Mouse (Mus musculus) limb, embryonic 11.5 days (tissue): ENCODE results near the gene Abhd15. TPM values are rescaled to one million over a fixed set of nuclear protein-coding genes. Genes with fewer than 3 reads are reported as not detected.

Experiments used
- ATAC-seq: fragments of 200-750 bp; cut with Nextera tagmentation; 2 replicates; pipeline ENCODE4 v1.8.0; 2017; ENCODE audit warnings: low read depth; ENCODE audit not compliant: insufficient number of reproducible peaks, low FRiP score, low TSS enrichment
- DNase-seq: peaks from one replicate; pipeline ENCODE4 v3.0.0-alpha.2; 2015; ENCODE audit warnings: low spot score
- H3K27ac ChIP-seq: fragments of 300-500 bp; sonication (generic); replicated peaks from 2 replicates; pipeline ENCODE4 v1.5.1; 2014; ENCODE audit warnings: low read depth, mild to moderate bottlenecking, low read length
- H3K27me3 ChIP-seq: fragments of 300-500 bp; sonication (generic); 2 replicates; pipeline ENCODE4 v1.6.1; 2014; ENCODE audit warnings: mild to moderate bottlenecking, low read length, mixed read lengths; ENCODE audit not compliant: control insufficient read depth, insufficient read depth
- H3K36me3 ChIP-seq: fragments of 300-500 bp; sonication (generic); 2 replicates; pipeline ENCODE4 v1.6.1; 2014; ENCODE audit warnings: mild to moderate bottlenecking, low read length, moderate library complexity, mixed read lengths; ENCODE audit not compliant: control insufficient read depth, insufficient read depth
- H3K4me1 ChIP-seq: fragments of 300-500 bp; sonication (generic); 2 replicates; pipeline ENCODE4 v1.6.1; 2014; ENCODE audit warnings: low read length, mixed read lengths; ENCODE audit not compliant: control insufficient read depth, insufficient read depth
- H3K4me2 ChIP-seq: fragments of 300-500 bp; sonication (generic); 2 replicates; pipeline ENCODE4 v1.6.1; 2014; ENCODE audit warnings: low read depth, mild to moderate bottlenecking, moderate library complexity; ENCODE audit not compliant: severe bottlenecking
- H3K4me3 ChIP-seq: fragments of 300-500 bp; sonication (generic); 2 replicates; pipeline ENCODE4 v1.5.1; 2014; ENCODE audit warnings: low read depth, low read length
- H3K9ac ChIP-seq: fragments of 300-500 bp; sonication (generic); 2 replicates; pipeline ENCODE4 v1.6.1; 2014; ENCODE audit warnings: mild to moderate bottlenecking, low read length
- H3K9me3 ChIP-seq: fragments of 300-500 bp; sonication (generic); 2 replicates; pipeline ENCODE4 v1.6.1; 2016; ENCODE audit warnings: low read length; ENCODE audit not compliant: control insufficient read depth
- WGBS: fragments of 180-500 bp; shearing (Covaris S2); extraction: QIAGEN DNeasy Blood & Tissue Kit; methylation state at CpG from one replicate; pipeline ENCODE4 v1.1.7; 2014; 5-methylcytosine and 5-hydroxymethylcytosine counted together
- polyA plus RNA-seq: library from polyadenylated mRNA; unstranded; fragments of >200 nt; fragmentation: Nextera tagmentation; extraction: Ambion mirVana; gene quantifications from 2 replicates; pipeline ENCODE4 v1.2.1, GENCODE M21; 2014

The Abhd15 gene
- polyA plus RNA-seq, 1 experiment from 2014 or later = 0.71 TPM

DNA sequence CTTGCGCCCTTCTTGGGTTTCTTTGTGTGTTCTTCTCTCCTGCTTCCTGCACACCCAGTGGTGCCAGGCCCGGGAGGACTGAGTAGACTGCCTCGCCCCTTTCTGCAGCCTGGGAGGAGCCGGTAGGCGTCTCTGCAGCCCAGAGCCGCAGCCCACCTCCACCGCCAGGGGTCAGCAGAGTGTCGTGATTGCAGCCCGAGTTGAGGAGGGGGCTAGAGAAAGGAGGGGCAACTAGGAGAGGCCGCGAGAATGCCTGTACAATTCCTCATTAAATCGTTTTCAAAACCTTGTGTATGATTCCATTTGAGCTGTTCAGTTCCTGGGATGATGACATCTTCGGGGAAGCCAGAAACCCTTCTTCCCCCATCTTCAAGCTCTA, 23.8 kb upstream of the Abhd15 start:
- H3K9ac ChIP-seq = no peak overlapping the region

GRCm38 (mm10) chr11:77491502-77492291, 23.2 kb upstream of the Abhd15 start:
- DNase-seq = no peak
- under 1% methylated on average over 23 of the region's 23 CpGs for WGBS
- peak overlapping the region; percentile 88 for H3K4me3 ChIP-seq
- H3K4me1 ChIP-seq = peaks cover 42% of the 10 kb centered on the region
- H3K4me2 ChIP-seq = peak overlapping the region; percentile 96
- peak overlapping the region; percentile 19 for H3K9ac ChIP-seq
- H3K27me3 ChIP-seq = no peaks in the 10 kb centered on the region
- H3K36me3 ChIP-seq = no peaks in the 10 kb centered on the region
- H3K27ac ChIP-seq = peak overlapping the region; percentile 89
- H3K9me3 ChIP-seq = no peaks in the 10 kb centered on the region
- ATAC-seq = peak; percentile 76

More for the DNA sequence above, 23.8 kb upstream of the Abhd15 start:
- Histone ChIP-seq H3K36me3 (no peaks in the 10 kb centered on the region), H3K27ac (peak overlapping the region; percentile 89), H3K4me3 (peak overlapping the region; percentile 88), H3K27me3 (no peaks in the 10 kb centered on the region), H3K4me1 (peaks cover 46% of the 10 kb centered on the region), H3K4me2 (peak overlapping the region; percentile 96), H3K9me3 (no peaks in the 10 kb centered on the region)
- 1% methylated on average over 13 of the region's 13 CpGs for WGBS
- DNase-seq (peak; percentile 100), ATAC-seq (peak; percentile 74)

DNA sequence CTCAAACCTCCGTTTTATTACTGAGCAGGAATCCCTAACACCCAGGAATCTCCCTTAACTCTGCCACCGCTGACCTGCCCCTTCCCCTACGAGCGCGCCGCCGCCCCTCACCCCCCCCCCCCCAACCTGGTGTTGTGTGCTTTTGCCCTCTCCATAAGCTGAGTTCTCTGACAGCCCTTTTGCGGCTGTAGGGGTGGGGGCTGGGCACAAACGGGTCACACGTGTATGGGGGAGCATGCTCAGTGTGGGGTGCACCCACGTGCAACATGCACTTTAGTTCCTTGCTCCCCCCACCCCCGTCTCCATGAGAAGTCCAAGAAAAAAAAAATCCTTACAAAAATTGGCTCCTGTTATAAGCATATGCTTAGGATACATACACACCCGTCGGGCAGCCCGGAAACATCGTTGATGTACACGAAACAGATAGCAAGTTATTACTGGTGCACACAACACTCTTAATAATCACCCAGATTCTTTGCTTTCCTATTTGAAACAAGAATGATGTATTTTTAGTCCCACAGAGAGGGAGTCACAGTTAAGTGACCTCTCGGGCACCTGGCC, 22.5 kb upstream of the Abhd15 start:
- WGBS = under 1% methylated on average over 17 of the region's 18 CpGs
- ATAC-seq (no peak), DNase-seq (peak; percentile 54)
- peak overlapping the region; percentile 90 for H3K27ac ChIP-seq
- peak overlapping the region; percentile 96 for H3K4me2 ChIP-seq
- H3K27me3 ChIP-seq = no peaks in the 10 kb centered on the region
- peak overlapping the region; percentile 93 for H3K9ac ChIP-seq
- peaks cover 43% of the 10 kb centered on the region for H3K4me1 ChIP-seq
- no peaks in the 10 kb centered on the region for H3K9me3 ChIP-seq
- H3K4me3 ChIP-seq = peak overlapping the region; percentile 88
- no peaks in the 10 kb centered on the region for H3K36me3 ChIP-seq

DNA sequence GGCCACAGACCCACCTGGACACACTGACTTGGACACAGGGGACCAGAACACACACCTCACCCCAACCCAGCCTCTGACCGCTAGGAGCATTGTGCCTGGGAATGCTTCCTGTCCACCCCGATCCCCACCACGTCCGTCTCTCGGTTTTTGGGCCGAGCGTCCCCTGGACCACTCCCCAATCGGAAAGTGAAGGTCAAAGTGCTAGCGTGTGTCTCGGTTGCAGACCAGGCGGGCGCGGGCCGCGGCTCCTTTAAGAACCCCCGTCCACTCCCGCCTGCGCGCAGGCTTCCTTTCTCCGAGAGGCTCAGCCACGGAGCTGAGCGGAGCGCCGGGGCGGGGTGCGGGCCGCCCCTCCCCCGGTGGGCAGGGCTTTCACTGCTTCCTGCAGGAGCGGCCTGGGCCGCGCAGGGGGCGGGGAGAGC, 22.0 kb upstream of the Abhd15 start:
- H3K9ac ChIP-seq = peak overlapping the region; percentile 93
- no peaks in the 10 kb centered on the region for H3K27me3 ChIP-seq
- DNase-seq (peak; percentile 92), ATAC-seq (peak; percentile 46; the same call in 1 of the 2 replicates)
- peak overlapping the region; percentile 96 for H3K4me2 ChIP-seq
- peak overlapping the region; percentile 88 for H3K4me3 ChIP-seq
- H3K27ac ChIP-seq = peak overlapping the region; percentile 90
- H3K4me1 ChIP-seq = peaks cover 38% of the 10 kb centered on the region
- no peaks in the 10 kb centered on the region for H3K9me3 ChIP-seq
- 0% methylated on average over 27 of the region's 32 CpGs for WGBS
- no peaks in the 10 kb centered on the region for H3K36me3 ChIP-seq

- 2% methylated on average over 51 of the region's 74 CpGs for WGBS
- ATAC-seq = no peak
- Histone ChIP-seq H3K9ac (peak within 1 kb of the TSS; percentile 93), H3K4me2 (peak within 1 kb of the TSS; percentile 96), H3K4me3 (peak within 1 kb of the TSS; percentile 88), H3K4me1 (peaks cover 36% of the 10 kb centered on the region), H3K27me3 (no peaks in the 10 kb centered on the region), H3K27ac (peak within 1 kb of the TSS; percentile 90), H3K9me3 (no peaks in the 10 kb centered on the region), H3K36me3 (no peaks in the 10 kb centered on the region; the same call in 1 of the 2 replicates)
- peak; percentile 60 for DNase-seq
Measured at GRCm38 (mm10) chr11:77493512-77494343, 21.2 kb upstream of the Abhd15 start, which contains the start of gene Git1. Gene Git1, plus strand, starts transcription at chr11:77493562.

DNA sequence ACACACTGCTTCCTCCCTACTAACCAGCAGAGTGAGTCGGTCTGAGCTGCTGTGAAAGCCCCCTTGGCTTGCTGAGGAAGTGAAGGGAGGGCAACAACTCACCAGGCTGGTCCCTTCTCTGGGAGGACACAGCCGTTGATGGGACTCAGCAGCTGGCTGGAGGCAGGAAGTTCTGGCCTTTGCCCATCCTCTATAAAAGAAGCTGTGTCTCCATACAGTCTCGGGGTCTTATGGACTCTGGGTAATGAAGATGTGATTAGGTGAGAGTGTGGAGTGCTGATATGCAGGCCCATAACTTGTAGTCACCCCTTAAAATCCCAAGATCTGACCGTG, 20.6 kb upstream of the Abhd15 start:
- WGBS = 33% methylated on average over 4 of the region's 4 CpGs
- Histone ChIP-seq H3K9ac (peak overlapping the region; percentile 93), H3K36me3 (peaks cover under 1% of the 10 kb centered on the region; the same call in 1 of the 2 replicates), H3K4me1 (peaks cover 38% of the 10 kb centered on the region), H3K9me3 (no peaks in the 10 kb centered on the region), H3K4me2 (peak overlapping the region; percentile 96), H3K27me3 (no peaks in the 10 kb centered on the region), H3K27ac (no peak overlapping the region), H3K4me3 (peak overlapping the region; percentile 88)
- DNase-seq = no peak
- no peak for ATAC-seq

- Histone ChIP-seq H3K27ac (no peak overlapping the region), H3K4me1 (peaks cover 38% of the 10 kb centered on the region), H3K4me3 (peak overlapping the region; percentile 88; the same call in 1 of the 2 replicates), H3K27me3 (no peaks in the 10 kb centered on the region), H3K4me2 (peak overlapping the region; percentile 96), H3K9ac (peak overlapping the region; percentile 18; the same call in 1 of the 2 replicates), H3K9me3 (no peaks in the 10 kb centered on the region), H3K36me3 (peaks cover 3% of the 10 kb centered on the region; the same call in 1 of the 2 replicates)
- DNase-seq (no peak), ATAC-seq (no peak)
- 73% methylated on average over 6 of the region's 6 CpGs for WGBS
Measured at GRCm38 (mm10) chr11:77494782-77495181, 20.1 kb upstream of the Abhd15 start.

GRCm38 (mm10) chr11:77495507-77495906, 19.4 kb upstream of the Abhd15 start:
- Histone ChIP-seq H3K36me3 (peaks cover 5% of the 10 kb centered on the region; the same call in 1 of the 2 replicates), H3K9ac (no peak overlapping the region), H3K4me1 (peaks cover 38% of the 10 kb centered on the region), H3K27me3 (no peaks in the 10 kb centered on the region), H3K27ac (no peak overlapping the region), H3K4me2 (no peak overlapping the region), H3K9me3 (no peaks in the 10 kb centered on the region), H3K4me3 (no peak overlapping the region)
- ATAC-seq = no peak
- DNase-seq = no peak
